Mouse (Mus musculus): ENCODE data around the gene Rrbp1. TPM values are rescaled to one million over a fixed set of nuclear protein-coding genes. Genes with fewer than 3 reads are reported as not detected.
A peak's percentile ranks its signal among the peaks of the same experiment; 100 is the strongest.

The Rrbp1 gene
- polyA plus RNA-seq, 1 experiment from 2014 or later, result 42.1 TPM

DNA sequence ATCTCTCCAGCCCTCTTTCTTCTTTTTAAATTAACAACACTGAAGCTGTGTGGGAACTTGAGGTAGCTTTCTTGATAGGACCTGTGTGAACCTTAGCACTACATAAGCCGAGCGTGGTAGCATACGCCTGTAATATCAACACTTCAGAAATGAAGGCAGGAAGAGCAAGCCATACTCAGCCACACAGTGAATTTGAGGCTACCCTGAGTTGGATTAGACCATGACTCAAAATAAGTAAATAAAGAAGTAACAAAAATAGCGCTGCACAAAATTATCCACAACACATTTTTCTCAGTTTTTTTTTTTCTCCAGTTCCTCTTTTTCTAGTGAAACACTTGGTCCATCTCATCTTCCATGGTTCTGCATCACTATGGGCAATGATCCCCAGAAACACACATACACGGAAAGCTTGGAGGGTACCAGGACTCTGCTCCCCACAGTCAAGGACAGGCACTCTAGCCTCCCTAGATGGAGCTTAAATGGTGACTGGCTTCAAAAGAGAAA is 35.9 kb downstream of the Rrbp1 start:
- peaks cover 37% of the 10 kb centered on the region for H3K36me3 ChIP-seq
- ATAC-seq (ENCODE audit: low read depth), result no peak
- no peak overlapping the region for H3K27ac ChIP-seq (replicated peaks)
- no peak overlapping the region for H3K4me3 ChIP-seq
- no peaks in the 10 kb centered on the region for H3K4me1 ChIP-seq (replicated peaks)
- H3K27me3 ChIP-seq, result no peaks in the 10 kb centered on the region
- H3K9me3 ChIP-seq, result no peaks in the 10 kb centered on the region
- H3K9ac ChIP-seq, result no peak overlapping the region
- 97% methylated on average over 5 of the region's 5 CpGs for WGBS
- no peak overlapping the region for H3K4me2 ChIP-seq

GRCm38 (mm10) chr2:143973161-143973560 is 37.9 kb downstream of the Rrbp1 start:
- no peak overlapping the region for H3K4me2 ChIP-seq
- H3K4me1 ChIP-seq (replicated peaks), result no peaks in the 10 kb centered on the region
- no peaks in the 10 kb centered on the region for H3K27me3 ChIP-seq
- 90% methylated on average over 7 of the region's 7 CpGs for WGBS
- no peak overlapping the region for H3K4me3 ChIP-seq
- H3K9me3 ChIP-seq, result no peaks in the 10 kb centered on the region
- no peak overlapping the region for H3K27ac ChIP-seq (replicated peaks)
- ATAC-seq (ENCODE audit: low read depth), result no peak
- no peak overlapping the region for H3K9ac ChIP-seq
- peaks cover 55% of the 10 kb centered on the region for H3K36me3 ChIP-seq

GRCm38 (mm10) chr2:143971887-143972286 is 39.2 kb downstream of the Rrbp1 start:
- Histone ChIP-seq H3K4me3 (no peak overlapping the region), H3K27me3 (no peaks in the 10 kb centered on the region), H3K9me3 (no peaks in the 10 kb centered on the region), H3K4me1 (replicated peaks) (no peaks in the 10 kb centered on the region), H3K4me2 (no peak overlapping the region), H3K27ac (replicated peaks) (no peak overlapping the region), H3K9ac (no peak overlapping the region), H3K36me3 (peaks cover 68% of the 10 kb centered on the region)
- 60% methylated on average over 2 of the region's 2 CpGs for WGBS
- ATAC-seq (ENCODE audit: low read depth), result no peak

DNA sequence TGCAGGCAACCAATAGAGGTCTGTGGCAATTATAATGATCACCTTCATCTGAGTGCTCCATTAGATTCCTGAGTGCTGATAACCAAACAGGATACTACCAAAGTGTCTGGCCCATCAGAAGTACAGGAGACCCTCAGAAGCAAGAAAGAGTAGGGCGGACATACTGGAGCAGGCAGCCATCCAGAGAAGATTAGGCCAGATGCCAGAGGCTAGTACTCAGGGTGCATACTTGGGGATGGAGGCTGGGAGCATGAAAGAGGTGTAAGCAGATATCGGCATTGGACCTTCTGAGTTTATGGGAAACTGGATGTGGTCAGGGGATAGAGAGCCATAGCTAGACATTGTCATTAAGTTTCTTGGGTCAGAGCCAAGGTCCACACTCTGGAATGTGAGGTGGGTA is 40.2 kb downstream of the Rrbp1 start:
- WGBS, result 96% methylated on average over 2 of the region's 2 CpGs
- ATAC-seq (ENCODE audit: low read depth), result no peak
- Histone ChIP-seq H3K27me3 (no peaks in the 10 kb centered on the region), H3K27ac (replicated peaks) (no peak overlapping the region), H3K36me3 (peaks cover 78% of the 10 kb centered on the region), H3K9ac (no peak overlapping the region), H3K4me3 (no peak overlapping the region), H3K4me1 (replicated peaks) (no peaks in the 10 kb centered on the region), H3K4me2 (no peak overlapping the region), H3K9me3 (no peaks in the 10 kb centered on the region)

GRCm38 (mm10) chr2:143969260-143969659 is 41.8 kb downstream of the Rrbp1 start:
- WGBS, result 95% methylated on average over 7 of the region's 7 CpGs
- Histone ChIP-seq H3K9me3 (no peaks in the 10 kb centered on the region), H3K27me3 (no peaks in the 10 kb centered on the region), H3K4me1 (replicated peaks) (no peaks in the 10 kb centered on the region), H3K27ac (replicated peaks) (no peak overlapping the region), H3K36me3 (peaks cover 91% of the 10 kb centered on the region), H3K4me2 (no peak overlapping the region), H3K9ac (no peak overlapping the region), H3K4me3 (no peak overlapping the region)
- no peak for ATAC-seq (ENCODE audit: low read depth)

GRCm38 (mm10) chr2:143963318-143963717 is 47.7 kb downstream of the Rrbp1 start:
- Histone ChIP-seq H3K9me3 (peaks cover 7% of the 10 kb centered on the region; the same call in 1 of the 2 replicates), H3K27me3 (no peaks in the 10 kb centered on the region), H3K4me1 (replicated peaks) (no peaks in the 10 kb centered on the region), H3K4me2 (no peak overlapping the region), H3K4me3 (no peak overlapping the region), H3K27ac (replicated peaks) (no peak overlapping the region), H3K9ac (no peak overlapping the region), H3K36me3 (peaks cover 81% of the 10 kb centered on the region)
- WGBS, result 100% methylated on average over 1 of the region's 1 CpGs
- peak; percentile 11; the same call in 1 of the 2 replicates for ATAC-seq (ENCODE audit: low read depth)

- no peak overlapping the region for H3K9ac ChIP-seq
- ATAC-seq (ENCODE audit: low read depth), result no peak
- H3K4me3 ChIP-seq, result no peak overlapping the region
- H3K27me3 ChIP-seq, result no peaks in the 10 kb centered on the region
- H3K9me3 ChIP-seq, result peaks cover 7% of the 10 kb centered on the region; the same call in 1 of the 2 replicates
- no peak overlapping the region for H3K4me2 ChIP-seq
- peaks cover 81% of the 10 kb centered on the region for H3K36me3 ChIP-seq
- no peaks in the 10 kb centered on the region for H3K4me1 ChIP-seq (replicated peaks)
- WGBS, result 96% methylated on average over 5 of the region's 5 CpGs
- H3K27ac ChIP-seq (replicated peaks), result no peak overlapping the region
Measured at GRCm38 (mm10) chr2:143962192-143962591, 48.9 kb downstream of the Rrbp1 start.

DNA sequence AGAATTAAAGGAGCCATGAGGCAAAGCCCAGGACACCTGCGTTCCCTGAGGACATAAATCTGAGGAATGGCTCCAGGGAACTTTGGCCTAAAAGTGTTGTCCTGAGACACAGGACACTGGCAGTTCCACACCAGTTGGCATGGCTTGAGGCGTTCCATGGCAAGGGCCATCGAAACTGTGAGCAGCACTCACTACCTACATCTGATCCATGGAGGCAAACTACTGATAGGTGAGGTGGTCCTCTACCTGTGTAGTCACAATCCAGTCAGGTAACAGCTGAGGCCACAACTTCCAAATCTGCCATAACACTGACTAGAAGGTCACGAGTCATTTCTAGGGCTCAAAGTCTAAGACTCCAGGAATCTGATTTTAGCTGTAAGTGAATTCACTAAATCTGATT is 55.3 kb downstream of the Rrbp1 start:
- no peaks in the 10 kb centered on the region for H3K4me1 ChIP-seq (replicated peaks)
- peaks cover 81% of the 10 kb centered on the region for H3K36me3 ChIP-seq
- H3K9me3 ChIP-seq, result peaks cover 7% of the 10 kb centered on the region; the same call in 1 of the 2 replicates
- H3K9ac ChIP-seq, result no peak overlapping the region
- H3K4me2 ChIP-seq, result no peak overlapping the region
- no peak for ATAC-seq (ENCODE audit: low read depth)
- H3K27me3 ChIP-seq, result no peaks in the 10 kb centered on the region
- H3K27ac ChIP-seq (replicated peaks), result no peak overlapping the region
- no peak overlapping the region for H3K4me3 ChIP-seq
- WGBS, result 97% methylated on average over 4 of the region's 4 CpGs

- Histone ChIP-seq H3K27me3 (no peaks in the 10 kb centered on the region), H3K9ac (no peak overlapping the region), H3K4me2 (no peak overlapping the region), H3K4me1 (replicated peaks) (no peaks in the 10 kb centered on the region), H3K36me3 (peaks cover 87% of the 10 kb centered on the region), H3K9me3 (peaks cover 7% of the 10 kb centered on the region; the same call in 1 of the 2 replicates), H3K4me3 (no peak overlapping the region), H3K27ac (replicated peaks) (no peak overlapping the region)
- ATAC-seq (ENCODE audit: low read depth), result no peak
- WGBS, result 93% methylated on average over 4 of the region's 4 CpGs
Measured at GRCm38 (mm10) chr2:143955004-143955403, 56.1 kb downstream of the Rrbp1 start.

DNA sequence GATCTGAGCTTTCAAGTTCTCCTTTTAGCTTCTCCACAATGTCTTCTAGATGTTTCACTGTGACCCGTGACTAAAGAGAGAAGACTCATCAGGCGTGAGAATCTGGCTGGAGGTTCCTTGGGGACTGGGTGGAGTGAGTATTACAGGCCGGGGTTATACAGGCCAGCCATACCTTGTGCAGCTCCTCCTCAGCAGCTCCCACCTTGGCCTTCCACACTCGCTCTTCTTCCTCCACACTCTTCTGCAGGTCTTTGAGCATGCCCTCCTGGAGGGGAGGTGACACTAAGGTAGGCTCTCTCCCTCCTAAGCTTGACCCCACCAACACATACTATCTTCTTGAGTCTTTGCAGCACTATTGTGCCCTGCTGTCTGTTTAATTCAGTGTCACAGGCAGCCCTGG is 57.1 kb downstream of the Rrbp1 start:
- ATAC-seq (ENCODE audit: low read depth), result no peak
- peaks cover 93% of the 10 kb centered on the region for H3K36me3 ChIP-seq
- no peaks in the 10 kb centered on the region for H3K27me3 ChIP-seq

GRCm38 (mm10) chr2:143951546-143952315 is 59.3 kb downstream of the Rrbp1 start:
- no peak overlapping the region for H3K27ac ChIP-seq (replicated peaks)
- H3K36me3 ChIP-seq, result peaks cover 99% of the 10 kb centered on the region
- no peak overlapping the region for H3K4me2 ChIP-seq
- no peak overlapping the region for H3K4me3 ChIP-seq
- WGBS, result 86% methylated on average over 5 of the region's 5 CpGs
- no peaks in the 10 kb centered on the region for H3K9me3 ChIP-seq
- no peak for ATAC-seq (ENCODE audit: low read depth)
- H3K27me3 ChIP-seq, result no peaks in the 10 kb centered on the region
- no peaks in the 10 kb centered on the region for H3K4me1 ChIP-seq (replicated peaks)
- H3K9ac ChIP-seq, result no peak overlapping the region

More for the DNA sequence above, 57.1 kb downstream of the Rrbp1 start:
- H3K4me1 ChIP-seq (replicated peaks), result no peaks in the 10 kb centered on the region
- WGBS, result 87% methylated on average over 4 of the region's 4 CpGs
- no peak overlapping the region for H3K9ac ChIP-seq
- no peak overlapping the region for H3K4me3 ChIP-seq
- H3K27ac ChIP-seq (replicated peaks), result no peak overlapping the region
- no peak overlapping the region for H3K4me2 ChIP-seq
- H3K9me3 ChIP-seq, result no peaks in the 10 kb centered on the region

DNA sequence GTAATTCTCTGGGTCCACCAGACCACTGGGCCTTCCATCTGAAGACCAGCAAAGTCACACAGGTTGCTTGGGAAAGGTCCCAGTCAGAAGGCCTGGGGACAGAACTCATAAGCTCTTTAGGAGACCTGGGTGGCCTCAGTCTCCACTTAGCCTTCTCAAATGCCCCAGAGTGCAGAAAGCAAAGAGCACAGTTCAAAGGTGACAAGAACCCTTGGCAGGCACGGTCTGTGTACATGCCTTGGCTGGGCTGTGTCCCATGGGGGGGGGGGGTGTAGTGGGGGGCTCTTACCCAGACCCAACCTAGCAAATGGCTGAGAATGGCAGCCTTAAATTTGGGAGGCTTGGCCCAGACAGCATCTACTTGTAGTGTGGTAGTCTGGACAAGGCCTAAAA is 60.0 kb downstream of the Rrbp1 start:
- Histone ChIP-seq H3K27ac (replicated peaks) (no peak overlapping the region), H3K9ac (no peak overlapping the region), H3K4me2 (no peak overlapping the region), H3K36me3 (peaks cover 99% of the 10 kb centered on the region), H3K4me1 (replicated peaks) (no peaks in the 10 kb centered on the region), H3K4me3 (no peak overlapping the region), H3K27me3 (no peaks in the 10 kb centered on the region), H3K9me3 (no peaks in the 10 kb centered on the region)
- ATAC-seq (ENCODE audit: low read depth), result no peak
- WGBS, result 95% methylated on average over 1 of the region's 1 CpGs
